Mouse (Mus musculus) myocyte (in vitro differentiated cells): Measurements from ENCODE around the gene Ranbp9. TPM values are rescaled to one million over a fixed set of nuclear protein-coding genes. Genes with fewer than 3 reads are reported as not detected.

Experiments used
- H3K27me3 ChIP-seq: one replicate; pipeline ENCODE4 v1.6.1; 2011; ENCODE audit not compliant: control insufficient read depth, insufficient read depth, insufficient read length
- H3K36me3 ChIP-seq: one replicate; pipeline ENCODE4 v1.6.1; 2011; ENCODE audit not compliant: control insufficient read depth, insufficient read depth
- H3K4me2 ChIP-seq: one replicate; pipeline ENCODE4 v1.6.1; 2011; ENCODE audit warnings: low read depth, control low read depth
- H3K4me3 ChIP-seq: one replicate; pipeline ENCODE4 v1.5.1; 2011; ENCODE audit warnings: mild to moderate bottlenecking, control low read depth, moderate library complexity
- H3K79me2 ChIP-seq: one replicate; pipeline ENCODE4 v1.6.1; 2011; ENCODE audit not compliant: control insufficient read depth, insufficient read depth
- H3ac ChIP-seq: one replicate; pipeline ENCODE4 v1.6.1; 2011; ENCODE audit not compliant: control insufficient read depth, insufficient read length
- CEBPB ChIP-seq: IDR thresholded peaks from 2 replicates; pipeline ENCODE4 v1.6.1; 2011; ENCODE audit warnings: mild to moderate bottlenecking, moderate library complexity; ENCODE audit not compliant: poor library complexity, insufficient read depth, severe bottlenecking
- E2F4 ChIP-seq: IDR thresholded peaks from one replicate; pipeline ENCODE4 v1.6.1; 2011; ENCODE audit warnings: mild to moderate bottlenecking, control low read depth, moderate library complexity; ENCODE audit not compliant: insufficient read depth
- MAX ChIP-seq: IDR thresholded peaks from one replicate; pipeline ENCODE4 v1.6.1; 2011; ENCODE audit warnings: low read depth, mild to moderate bottlenecking, control low read depth
- MYOD1 ChIP-seq, 3 experiments: IDR thresholded peaks; one replicate each; pipeline ENCODE4 v1.6.1; 2011; ENCODE audit warnings: control low read depth in 2 of 3, low read depth in 2 of 3, mild to moderate bottlenecking in 2 of 3, moderate library complexity in 1 of 3; ENCODE audit not compliant: insufficient read length in 2 of 3, control insufficient read depth in 1 of 3
- MYOG ChIP-seq, 3 experiments: IDR thresholded peaks; one replicate each; pipeline ENCODE4 v1.6.1; 2011; ENCODE audit warnings: control low read depth in 2 of 3, low read depth in 2 of 3, mild to moderate bottlenecking in 2 of 3; ENCODE audit not compliant: insufficient read length in 2 of 3, control insufficient read depth in 1 of 3, insufficient read depth in 1 of 3
- POLR2A ChIP-seq: IDR thresholded peaks from one replicate; pipeline ENCODE4 v1.6.1; 2011; ENCODE audit warnings: low read depth, mild to moderate bottlenecking, control low read depth, moderate library complexity; ENCODE audit not compliant: insufficient read length
- POLR2AphosphoS2 ChIP-seq: IDR thresholded peaks from one replicate; pipeline ENCODE4 v1.6.1; 2011; ENCODE audit warnings: low read depth, control low read depth; ENCODE audit not compliant: insufficient read length
- REST ChIP-seq: IDR thresholded peaks from one replicate; pipeline ENCODE4 v1.6.1; 2011; ENCODE audit warnings: mild to moderate bottlenecking, control low read depth, moderate library complexity; ENCODE audit not compliant: insufficient read depth, insufficient read length
- SRF ChIP-seq: IDR thresholded peaks from one replicate; pipeline ENCODE4 v1.6.1; 2011; ENCODE audit warnings: low read depth; ENCODE audit not compliant: control insufficient read depth, insufficient read length
- TCF12 ChIP-seq: IDR thresholded peaks from one replicate; pipeline ENCODE4 v1.6.1; 2011; ENCODE audit warnings: mild to moderate bottlenecking, control low read depth; ENCODE audit not compliant: poor library complexity, insufficient read depth, severe bottlenecking
- TCF3 ChIP-seq: IDR thresholded peaks from one replicate; pipeline ENCODE4 v1.6.1; 2011; ENCODE audit warnings: low read depth, control low read depth; ENCODE audit not compliant: insufficient read length
- USF1 ChIP-seq: IDR thresholded peaks from one replicate; pipeline ENCODE4 v1.6.1; 2011; ENCODE audit warnings: low read depth, mild to moderate bottlenecking, control low read depth, moderate library complexity
- polyA plus RNA-seq: library from polyadenylated mRNA; unstranded; fragments of >200 nt; fragmentation: generic; extraction: Trizol; gene quantifications from one replicate; pipeline ENCODE4 v1.2.1, GENCODE M21; 2012; ENCODE audit warnings: missing spikeins

Gene Ranbp9
- polyA plus RNA-seq, 1 experiment = 23.1 TPM

- H3ac ChIP-seq = no peak overlapping the region
- no peaks in the 10 kb centered on the region for H3K27me3 ChIP-seq
- H3K36me3 ChIP-seq = no peaks in the 10 kb centered on the region
- H3K4me3 ChIP-seq = no peak overlapping the region
- H3K79me2 ChIP-seq = no peaks in the 10 kb centered on the region
- H3K4me2 ChIP-seq = peak overlapping the region; percentile 82
- no peak for TF ChIP-seq POLR2A
- TF ChIP-seq MYOG (IDR thresholded peaks at IDR 0.05; ENCODE audit: control insufficient read depth in 1 of 3, insufficient read depth in 1 of 3, insufficient read length in 2 of 3, low read depth in 2 of 3) = peak in 1 of 3 experiments; percentile 73
- peak; percentile 82 for TF ChIP-seq USF1
- TF ChIP-seq TCF12 = peak; percentile 40
- peak in 1 of 3 experiments; percentile 70 for TF ChIP-seq MYOD1 (IDR thresholded peaks at IDR 0.05; ENCODE audit: control insufficient read depth in 1 of 3, insufficient read length in 2 of 3, low read depth in 2 of 3)
- peak; percentile 89 for TF ChIP-seq CEBPB
Observed at GRCm38 (mm10) chr13:43524491-43525362, 43.6 kb upstream of the Ranbp9 start.

GRCm38 (mm10) chr13:43523906-43524480 lies 42.9 kb upstream of the Ranbp9 start:
- no peak overlapping the region for H3ac ChIP-seq
- peak overlapping the region; percentile 82 for H3K4me2 ChIP-seq
- H3K4me3 ChIP-seq = no peak overlapping the region
- H3K27me3 ChIP-seq = no peaks in the 10 kb centered on the region
- H3K79me2 ChIP-seq = no peaks in the 10 kb centered on the region
- no peaks in the 10 kb centered on the region for H3K36me3 ChIP-seq
- no peak for TF ChIP-seq TCF12
- TF ChIP-seq REST = no peak
- TF ChIP-seq USF1 = no peak
- no peak for TF ChIP-seq MAX
- TF ChIP-seq TCF3 = no peak
- no peak for TF ChIP-seq E2F4
- no peak for TF ChIP-seq SRF
- TF ChIP-seq POLR2AphosphoS2 = no peak
- TF ChIP-seq MYOD1 (IDR thresholded peaks at IDR 0.05; ENCODE audit: control insufficient read depth in 1 of 3, insufficient read length in 2 of 3, low read depth in 2 of 3) = peak; percentile 54 to 66 (median 57)
- no peak for TF ChIP-seq POLR2A
- TF ChIP-seq MYOG (IDR thresholded peaks at IDR 0.05; ENCODE audit: control insufficient read depth in 1 of 3, insufficient read depth in 1 of 3, insufficient read length in 2 of 3, low read depth in 2 of 3) = peak in 1 of 3 experiments; percentile 25
- no peak for TF ChIP-seq CEBPB

- TF ChIP-seq SRF (no peak), POLR2AphosphoS2 (no peak), MYOD1 (IDR thresholded peaks at IDR 0.05; ENCODE audit: control insufficient read depth in 1 of 3, insufficient read length in 2 of 3, low read depth in 2 of 3) (no peak)
- Histone ChIP-seq H3ac (no peak overlapping the region), H3K4me2 (no peak overlapping the region), H3K27me3 (no peaks in the 10 kb centered on the region), H3K36me3 (no peaks in the 10 kb centered on the region), H3K79me2 (no peaks in the 10 kb centered on the region), H3K4me3 (no peak overlapping the region)
Observed at GRCm38 (mm10) chr13:43521940-43522339, 40.9 kb upstream of the Ranbp9 start.

- no peaks in the 10 kb centered on the region for H3K79me2 ChIP-seq
- H3K27me3 ChIP-seq = no peaks in the 10 kb centered on the region
- no peak for TF ChIP-seq USF1
- TF ChIP-seq CEBPB = no peak
- no peak for TF ChIP-seq MYOG (IDR thresholded peaks at IDR 0.05; ENCODE audit: control insufficient read depth in 1 of 3, insufficient read depth in 1 of 3, insufficient read length in 2 of 3, low read depth in 2 of 3)
- no peak for TF ChIP-seq POLR2A
- no peak for TF ChIP-seq MAX
- TF ChIP-seq E2F4 = no peak
- TF ChIP-seq TCF3 = no peak
- no peak for TF ChIP-seq MYOD1 (IDR thresholded peaks at IDR 0.05; ENCODE audit: control insufficient read depth in 1 of 3, insufficient read length in 2 of 3, low read depth in 2 of 3)
- TF ChIP-seq SRF = no peak
- TF ChIP-seq TCF12 = no peak
- no peak for TF ChIP-seq POLR2AphosphoS2
- no peak overlapping the region for H3K4me2 ChIP-seq
- no peaks in the 10 kb centered on the region for H3K36me3 ChIP-seq
- H3K4me3 ChIP-seq = no peak overlapping the region
- no peak overlapping the region for H3ac ChIP-seq
Observed at GRCm38 (mm10) chr13:43519251-43519650, 38.2 kb upstream of the Ranbp9 start.

GRCm38 (mm10) chr13:43517371-43517770 lies 36.3 kb upstream of the Ranbp9 start:
- H3K36me3 ChIP-seq = no peaks in the 10 kb centered on the region
- no peak overlapping the region for H3ac ChIP-seq
- no peak overlapping the region for H3K4me2 ChIP-seq
- TF ChIP-seq SRF = no peak
- no peak for TF ChIP-seq POLR2A
- TF ChIP-seq USF1 = no peak
- TF ChIP-seq MYOD1 (IDR thresholded peaks at IDR 0.05; ENCODE audit: control insufficient read depth in 1 of 3, insufficient read length in 2 of 3, low read depth in 2 of 3) = no peak
- no peak for TF ChIP-seq POLR2AphosphoS2
- no peak for TF ChIP-seq TCF3
- no peak for TF ChIP-seq MAX
- TF ChIP-seq REST = no peak
- TF ChIP-seq E2F4 = no peak
- TF ChIP-seq MYOG (IDR thresholded peaks at IDR 0.05; ENCODE audit: control insufficient read depth in 1 of 3, insufficient read depth in 1 of 3, insufficient read length in 2 of 3, low read depth in 2 of 3) = no peak
- no peak for TF ChIP-seq CEBPB
- TF ChIP-seq TCF12 = no peak
- no peak overlapping the region for H3K4me3 ChIP-seq
- H3K79me2 ChIP-seq = no peaks in the 10 kb centered on the region
- no peaks in the 10 kb centered on the region for H3K27me3 ChIP-seq
